Mouse (Mus musculus): ENCODE measurements at regions not wholly inside any gene's neighbourhood (a gene's known extent, or its start where the extent isn't known, plus 50 kb on each side); places are given as distances from the start of the nearest gene placed in this dataset.

- Histone ChIP-seq H3K4me1 (peaks cover 8% of the 10 kb centered on the region), H3K27ac (no peak overlapping the region), H3K27me3 (peaks cover 4% of the 10 kb centered on the region; the same call in 1 of the 2 replicates), H3K4me3 (no peak overlapping the region), H3K9me3 (no peaks in the 10 kb centered on the region), H3K9ac (no peak overlapping the region), H3K4me2 (no peak overlapping the region), H3K36me3 (no peaks in the 10 kb centered on the region)
- ATAC-seq (ENCODE audit: insufficient number of reproducible peaks, insufficient read depth, low FRiP score, low TSS enrichment, low read depth): no peak
- 70% methylated on average over 5 of the region's 5 CpGs for WGBS
Measured at GRCm38 (mm10) chr1:55807028-55807427, 401.3 kb downstream of the Plcl1 start.

- no peak overlapping the region for H3K4me2 ChIP-seq
- no peak overlapping the region for H3K4me3 ChIP-seq
- H3K9me3 ChIP-seq: no peaks in the 10 kb centered on the region
- H3K4me1 ChIP-seq: peaks cover 8% of the 10 kb centered on the region
- H3K36me3 ChIP-seq: no peaks in the 10 kb centered on the region
- H3K27ac ChIP-seq: no peak overlapping the region
- H3K27me3 ChIP-seq: peaks cover 1% of the 10 kb centered on the region; the same call in 1 of the 2 replicates
- WGBS: 70% methylated on average over 7 of the region's 7 CpGs
- H3K9ac ChIP-seq: no peak overlapping the region
- ATAC-seq (ENCODE audit: insufficient number of reproducible peaks, insufficient read depth, low FRiP score, low TSS enrichment, low read depth): no peak
Measured at GRCm38 (mm10) chr1:55808724-55809519, 403.2 kb downstream of the Plcl1 start.

DNA sequence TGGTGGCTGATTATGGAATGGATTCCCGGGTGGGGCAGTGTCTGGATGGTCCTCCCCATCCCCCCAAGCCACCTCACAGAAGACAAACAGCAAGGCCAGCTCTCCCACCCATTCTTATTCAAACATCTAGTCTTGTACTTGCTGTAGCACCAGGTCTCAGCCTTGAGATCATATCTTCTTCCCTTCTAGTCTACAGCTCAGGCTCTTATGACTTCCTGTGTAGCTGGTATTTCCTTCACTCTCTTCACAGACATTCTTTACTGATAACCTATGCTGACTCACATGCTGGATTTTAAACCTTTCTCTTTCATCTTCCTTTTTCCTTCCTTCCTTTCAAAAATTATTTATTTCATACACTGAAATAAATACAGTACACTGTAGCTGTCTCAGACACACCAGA, 406.8 kb downstream of the Plcl1 start:
- H3K27ac ChIP-seq: no peak overlapping the region
- H3K9ac ChIP-seq: no peak overlapping the region
- H3K4me1 ChIP-seq: peaks cover 8% of the 10 kb centered on the region
- H3K4me3 ChIP-seq: no peak overlapping the region
- ATAC-seq (ENCODE audit: insufficient number of reproducible peaks, insufficient read depth, low FRiP score, low TSS enrichment, low read depth): no peak
- H3K27me3 ChIP-seq: no peaks in the 10 kb centered on the region
- no peaks in the 10 kb centered on the region for H3K9me3 ChIP-seq
- H3K4me2 ChIP-seq: no peak overlapping the region
- 67% methylated on average over 1 of the region's 1 CpGs for WGBS
- H3K36me3 ChIP-seq: no peaks in the 10 kb centered on the region

GRCm38 (mm10) chr1:55820866-55821500, 415.3 kb downstream of the Plcl1 start:
- H3K9ac ChIP-seq: no peak overlapping the region
- WGBS: 85% methylated on average over 3 of the region's 3 CpGs

DNA sequence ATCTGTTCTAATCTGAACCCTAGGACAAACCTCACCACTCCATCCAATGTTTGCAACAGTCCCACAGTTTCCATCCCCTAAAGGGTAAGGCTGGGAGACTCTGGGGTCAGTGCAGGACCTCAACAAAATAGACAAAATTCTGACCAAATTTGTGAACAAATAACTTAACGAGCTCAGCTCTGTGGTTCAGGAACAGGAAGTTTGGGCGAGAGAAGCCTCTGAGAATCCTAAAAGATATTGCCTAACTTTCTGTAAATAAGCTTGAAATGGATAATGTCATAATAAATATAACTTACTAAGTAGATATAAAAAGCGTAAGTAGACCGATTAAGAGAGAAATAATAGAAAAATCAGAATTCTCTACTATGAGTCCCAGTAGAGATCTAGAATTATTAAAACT, 416.9 kb downstream of the Plcl1 start:
- Histone ChIP-seq H3K9ac (no peak overlapping the region), H3K4me1 (no peaks in the 10 kb centered on the region), H3K4me2 (no peak overlapping the region), H3K9me3 (no peaks in the 10 kb centered on the region), H3K4me3 (no peak overlapping the region), H3K27me3 (no peaks in the 10 kb centered on the region), H3K36me3 (no peaks in the 10 kb centered on the region), H3K27ac (no peak overlapping the region)
- 78% methylated on average over 4 of the region's 4 CpGs for WGBS
- no peak for ATAC-seq (ENCODE audit: insufficient number of reproducible peaks, insufficient read depth, low FRiP score, low TSS enrichment, low read depth)

More at GRCm38 (mm10) chr1:55820866-55821500, 415.3 kb downstream of the Plcl1 start:
- H3K4me2 ChIP-seq: no peak overlapping the region
- H3K27ac ChIP-seq: no peak overlapping the region
- H3K36me3 ChIP-seq: no peaks in the 10 kb centered on the region
- no peaks in the 10 kb centered on the region for H3K9me3 ChIP-seq
- no peaks in the 10 kb centered on the region for H3K4me1 ChIP-seq
- ATAC-seq (ENCODE audit: insufficient number of reproducible peaks, insufficient read depth, low FRiP score, low TSS enrichment, low read depth): no peak
- H3K27me3 ChIP-seq: no peaks in the 10 kb centered on the region
- no peak overlapping the region for H3K4me3 ChIP-seq

GRCm38 (mm10) chr1:55827191-55827590, 421.5 kb downstream of the Plcl1 start:
- no peak overlapping the region for H3K9ac ChIP-seq
- no peak overlapping the region for H3K4me3 ChIP-seq
- no peak overlapping the region for H3K4me2 ChIP-seq
- H3K4me1 ChIP-seq: no peaks in the 10 kb centered on the region
- H3K27me3 ChIP-seq: no peaks in the 10 kb centered on the region
- no peak overlapping the region for H3K27ac ChIP-seq
- no peaks in the 10 kb centered on the region for H3K36me3 ChIP-seq
- no peaks in the 10 kb centered on the region for H3K9me3 ChIP-seq
- no peak for ATAC-seq (ENCODE audit: insufficient number of reproducible peaks, insufficient read depth, low FRiP score, low TSS enrichment, low read depth)

DNA sequence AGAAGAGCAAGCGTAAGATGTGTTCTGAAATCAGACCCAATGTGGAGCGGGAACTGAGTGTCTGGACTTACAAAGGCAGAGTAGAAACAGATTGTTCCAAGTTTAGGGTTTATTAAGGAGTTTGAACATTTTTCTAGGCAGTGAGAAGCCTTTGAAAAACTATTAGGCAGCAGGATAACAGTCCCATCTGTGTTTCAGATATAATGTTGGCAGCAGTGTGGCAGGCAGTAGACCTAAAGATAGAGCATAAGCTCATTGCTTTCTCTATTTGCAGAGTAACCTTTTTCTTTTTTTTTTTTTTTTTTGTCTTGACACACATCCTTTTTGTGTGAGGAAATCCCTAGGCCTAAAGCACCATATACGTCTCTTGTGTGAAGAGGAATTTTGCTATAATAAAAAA, 429.6 kb downstream of the Plcl1 start:
- WGBS: 79% methylated on average over 3 of the region's 3 CpGs
- H3K4me3 ChIP-seq: no peak overlapping the region
- no peak for ATAC-seq (ENCODE audit: insufficient number of reproducible peaks, insufficient read depth, low FRiP score, low TSS enrichment, low read depth)
- no peaks in the 10 kb centered on the region for H3K9me3 ChIP-seq
- no peak overlapping the region for H3K9ac ChIP-seq
- H3K4me1 ChIP-seq: no peaks in the 10 kb centered on the region
- no peaks in the 10 kb centered on the region for H3K36me3 ChIP-seq
- no peak overlapping the region for H3K27ac ChIP-seq
- no peaks in the 10 kb centered on the region for H3K27me3 ChIP-seq
- no peak overlapping the region for H3K4me2 ChIP-seq

DNA sequence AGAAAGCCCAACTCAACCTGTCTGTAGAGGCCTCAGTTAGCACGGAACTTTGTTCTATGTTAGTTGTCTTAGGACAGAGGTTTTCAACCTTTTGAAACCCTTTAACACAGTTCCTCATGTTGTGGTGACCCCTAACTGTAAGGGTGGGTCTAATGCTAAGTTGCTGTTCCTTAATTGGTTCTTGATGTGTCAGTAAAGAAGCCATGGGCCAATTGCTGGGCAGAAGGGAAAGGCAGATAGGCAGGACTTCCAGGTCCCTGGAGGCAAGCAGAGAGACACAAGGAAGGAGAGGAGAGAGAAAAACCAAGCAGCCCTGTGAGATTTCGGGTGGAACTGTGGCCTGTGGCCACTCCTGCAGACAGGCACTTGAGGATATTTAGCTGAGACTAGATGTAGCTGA, 431.0 kb downstream of the Plcl1 start:
- ATAC-seq (ENCODE audit: insufficient number of reproducible peaks, insufficient read depth, low FRiP score, low TSS enrichment, low read depth): no peak
- Histone ChIP-seq H3K9me3 (no peaks in the 10 kb centered on the region), H3K4me2 (no peak overlapping the region), H3K4me1 (no peaks in the 10 kb centered on the region), H3K27me3 (no peaks in the 10 kb centered on the region), H3K4me3 (no peak overlapping the region), H3K36me3 (no peaks in the 10 kb centered on the region), H3K9ac (no peak overlapping the region), H3K27ac (no peak overlapping the region)
- WGBS: 75% methylated on average over 2 of the region's 2 CpGs

- Histone ChIP-seq H3K9ac (no peak overlapping the region), H3K9me3 (no peaks in the 10 kb centered on the region), H3K27me3 (no peaks in the 10 kb centered on the region), H3K4me2 (no peak overlapping the region), H3K36me3 (no peaks in the 10 kb centered on the region), H3K4me1 (no peaks in the 10 kb centered on the region), H3K4me3 (no peak overlapping the region), H3K27ac (no peak overlapping the region)
- ATAC-seq (ENCODE audit: insufficient number of reproducible peaks, insufficient read depth, low FRiP score, low TSS enrichment, low read depth): no peak
Measured at GRCm38 (mm10) chr1:55837366-55837765, 431.6 kb downstream of the Plcl1 start.

- Histone ChIP-seq H3K4me2 (no peak overlapping the region), H3K4me3 (no peak overlapping the region), H3K9ac (no peak overlapping the region), H3K27ac (no peak overlapping the region), H3K4me1 (no peaks in the 10 kb centered on the region), H3K36me3 (no peaks in the 10 kb centered on the region), H3K9me3 (no peaks in the 10 kb centered on the region), H3K27me3 (no peaks in the 10 kb centered on the region)
- no peak for ATAC-seq (ENCODE audit: insufficient number of reproducible peaks, insufficient read depth, low FRiP score, low TSS enrichment, low read depth)
- WGBS: 4% methylated on average over 2 of the region's 2 CpGs
Measured at GRCm38 (mm10) chr1:55838168-55838567, 432.4 kb downstream of the Plcl1 start.

DNA sequence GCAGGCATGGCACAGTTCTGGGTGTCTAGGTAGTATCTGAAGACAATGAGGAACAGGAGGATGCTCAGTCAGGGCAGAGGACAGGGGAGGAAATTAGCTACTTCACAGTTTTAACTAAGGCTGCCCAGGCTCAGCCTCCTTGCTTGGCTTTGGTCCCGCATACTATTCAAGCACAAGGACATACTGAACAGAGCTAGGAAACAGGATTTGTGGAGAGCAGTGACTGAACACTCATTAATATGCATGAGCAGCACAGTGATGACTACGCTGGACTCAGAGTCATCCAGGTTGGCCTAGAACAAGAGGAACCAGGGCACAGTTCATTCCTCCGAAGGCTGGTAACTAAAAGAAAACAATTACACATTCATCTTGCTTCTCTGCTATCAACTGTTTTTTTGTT, 443.1 kb downstream of the Plcl1 start:
- H3K27ac ChIP-seq: no peak overlapping the region
- no peak for ATAC-seq (ENCODE audit: insufficient number of reproducible peaks, insufficient read depth, low FRiP score, low TSS enrichment, low read depth)
- H3K9ac ChIP-seq: no peak overlapping the region
- no peaks in the 10 kb centered on the region for H3K36me3 ChIP-seq
- H3K9me3 ChIP-seq: no peaks in the 10 kb centered on the region
- no peak overlapping the region for H3K4me3 ChIP-seq
- no peaks in the 10 kb centered on the region for H3K4me1 ChIP-seq
- H3K4me2 ChIP-seq: no peak overlapping the region
- 84% methylated on average over 3 of the region's 3 CpGs for WGBS
- no peaks in the 10 kb centered on the region for H3K27me3 ChIP-seq

DNA sequence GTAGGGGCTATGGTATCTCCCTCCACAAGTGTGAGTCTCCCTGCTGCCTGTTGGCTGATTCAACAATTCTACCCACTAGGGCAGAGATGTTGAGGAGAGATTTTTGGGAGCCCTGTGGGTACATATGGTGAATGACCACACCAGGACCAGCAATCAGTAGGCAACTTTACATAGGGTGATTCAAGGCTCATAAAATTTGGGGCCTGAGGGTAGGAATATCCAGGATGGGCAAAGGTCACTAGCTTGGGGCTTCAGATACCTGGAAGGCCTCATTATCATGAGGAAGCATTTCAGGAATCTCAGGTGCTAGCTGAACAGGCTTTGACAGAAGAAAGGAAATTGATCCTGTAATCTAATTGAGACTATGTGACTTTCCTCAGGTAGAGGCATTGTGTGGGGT, 446.6 kb downstream of the Plcl1 start:
- H3K4me1 ChIP-seq: peaks cover 15% of the 10 kb centered on the region
- H3K4me3 ChIP-seq: no peak overlapping the region
- no peak overlapping the region for H3K4me2 ChIP-seq
- no peaks in the 10 kb centered on the region for H3K9me3 ChIP-seq
- no peak overlapping the region for H3K27ac ChIP-seq
- ATAC-seq (ENCODE audit: insufficient number of reproducible peaks, insufficient read depth, low FRiP score, low TSS enrichment, low read depth): no peak
- H3K27me3 ChIP-seq: no peaks in the 10 kb centered on the region
- H3K9ac ChIP-seq: no peak overlapping the region
- H3K36me3 ChIP-seq: no peaks in the 10 kb centered on the region

Data from embryonic facial prominence, embryonic 13.5 days (tissue).